Mouse (Mus musculus): ENCODE measurements at regions not wholly inside any gene's neighbourhood (a gene's known extent, or its start where the extent isn't known, plus 50 kb on each side); places are given as distances from the start of the nearest gene placed in this dataset.

- intact Hi-C loops (cut with DNase I): no loop called here
- no peak for DNase-seq (ENCODE audit: low spot score in 2 of 2)
These were observed 334.9 kb upstream of the Rsrc1 start for GRCm38 (mm10) chr3:66646251-66646650.

GRCm38 (mm10) chr3:66649271-66649670 lies 331.9 kb upstream of the Rsrc1 start:
- intact Hi-C loops (cut with DNase I): no loop called here
- no peak for DNase-seq (ENCODE audit: low spot score in 2 of 2)

DNA sequence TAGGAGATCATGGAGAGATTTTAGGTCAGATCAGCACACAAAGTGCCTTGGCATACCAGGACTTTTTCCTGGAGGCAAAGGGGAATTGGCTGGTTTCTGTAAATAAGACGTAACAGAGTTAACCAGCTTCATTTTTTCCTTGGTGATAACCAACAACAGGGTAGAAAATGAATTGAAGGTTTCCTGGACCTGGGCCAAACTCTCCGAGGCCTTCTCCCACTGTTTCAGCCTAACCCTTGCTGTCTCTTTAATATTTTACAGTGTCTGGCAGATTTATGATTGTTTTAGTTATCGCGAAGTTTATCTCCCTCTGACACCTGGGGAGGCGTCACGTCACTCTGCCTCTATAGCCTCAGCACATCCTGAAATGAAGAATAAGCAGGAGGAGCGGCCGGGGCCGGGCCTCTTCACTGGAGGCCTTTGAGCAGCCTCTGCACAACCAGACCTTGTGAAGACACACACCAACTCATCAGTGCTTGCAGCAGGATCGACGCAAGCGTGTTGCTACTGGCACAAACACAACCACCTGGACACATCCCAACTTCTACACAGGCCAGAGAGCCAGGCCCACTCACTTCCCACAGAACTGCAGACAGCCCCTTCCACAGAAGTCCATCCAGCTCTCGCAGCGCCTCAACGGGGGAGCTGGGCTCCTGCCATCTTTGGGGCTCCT lies 331.0 kb upstream of the Rsrc1 start:
- DNase-seq (ENCODE audit: low spot score in 2 of 2): peak; percentile 5 to 20
- intact Hi-C loops (cut with DNase I): no loop called here

- no peak for DNase-seq (ENCODE audit: low spot score in 2 of 2)
- intact Hi-C loops (cut with DNase I): no loop called here
These were observed 330.3 kb upstream of the Rsrc1 start for GRCm38 (mm10) chr3:66650749-66651472.

DNA sequence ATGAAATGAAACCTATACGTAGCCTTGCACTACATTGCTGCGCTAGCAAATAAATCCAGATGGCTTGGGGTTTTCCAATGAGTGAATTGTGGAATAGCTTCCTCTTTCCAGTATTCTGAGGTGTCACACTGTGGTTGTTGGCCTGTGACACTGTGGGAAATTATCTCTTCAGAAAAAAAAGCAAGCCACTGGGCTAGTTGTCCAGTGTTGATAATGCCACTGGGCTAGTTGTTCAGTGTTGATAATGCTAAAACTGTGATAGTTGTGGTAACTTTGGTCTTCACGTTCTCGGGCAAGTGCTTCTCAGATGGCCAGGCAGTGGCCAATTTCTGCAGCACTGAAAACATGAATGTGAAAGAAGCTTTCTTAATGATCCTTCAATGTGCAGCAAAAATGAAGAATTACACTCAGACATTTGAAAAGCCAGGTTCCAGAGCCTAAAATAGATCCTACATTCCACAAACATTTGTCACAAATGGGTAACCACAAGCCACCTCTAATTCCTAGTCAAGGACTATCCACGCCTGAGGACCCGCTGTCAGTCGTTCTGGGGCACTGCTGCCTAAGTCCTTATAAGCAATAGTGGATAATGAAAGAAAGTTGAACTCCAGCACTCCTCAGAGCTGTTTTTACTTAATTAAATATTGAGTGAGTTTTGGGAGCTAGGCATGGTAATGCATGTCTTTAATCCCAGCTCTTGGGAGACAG lies 328.9 kb upstream of the Rsrc1 start:
- intact Hi-C loops (cut with DNase I): no loop called here
- DNase-seq (ENCODE audit: low spot score in 2 of 2): no peak

DNA sequence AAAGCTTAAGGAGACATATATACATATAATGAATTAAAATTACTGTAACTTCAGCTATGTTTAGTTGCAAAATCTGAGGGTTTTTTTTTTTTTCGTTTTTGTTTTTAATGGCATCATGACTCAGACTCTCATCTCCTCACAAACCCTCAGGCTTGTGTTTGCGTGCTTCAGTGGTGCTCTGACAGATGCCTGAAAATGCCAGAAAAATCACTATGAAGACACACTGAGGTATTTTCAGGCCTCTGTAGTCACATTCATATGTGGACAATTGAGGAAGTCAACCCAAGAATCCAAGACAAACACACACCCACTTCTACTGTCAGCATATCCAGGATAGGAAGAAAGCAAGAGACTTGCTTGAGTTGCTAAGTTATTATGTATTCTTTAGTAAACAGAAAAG lies 327.2 kb upstream of the Rsrc1 start:
- DNase-seq (ENCODE audit: low spot score in 2 of 2): peak in 1 of 2 experiments; percentile 11
- intact Hi-C loops (cut with DNase I): no loop called here

DNA sequence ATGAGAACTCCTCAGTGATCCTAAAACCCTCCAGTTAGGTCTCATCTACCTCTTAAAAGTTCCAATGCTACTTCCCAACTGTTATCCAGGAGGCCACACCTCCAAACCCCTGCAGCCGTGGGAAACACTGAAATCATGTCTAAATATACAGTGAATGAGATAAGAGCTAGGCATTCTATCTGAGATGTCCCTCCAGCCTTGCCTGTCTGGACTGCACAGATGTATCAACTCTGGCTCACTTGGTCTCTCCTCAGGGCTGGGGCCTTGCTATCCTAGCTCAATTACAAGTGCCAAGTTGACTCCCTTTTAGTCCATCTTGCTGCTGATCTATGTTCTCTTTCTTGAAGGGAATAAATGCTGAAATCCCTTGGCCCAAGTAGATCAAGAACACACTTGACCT lies 326.3 kb upstream of the Rsrc1 start:
- intact Hi-C loops (cut with DNase I): no loop called here
- no peak for DNase-seq (ENCODE audit: low spot score in 2 of 2)

DNA sequence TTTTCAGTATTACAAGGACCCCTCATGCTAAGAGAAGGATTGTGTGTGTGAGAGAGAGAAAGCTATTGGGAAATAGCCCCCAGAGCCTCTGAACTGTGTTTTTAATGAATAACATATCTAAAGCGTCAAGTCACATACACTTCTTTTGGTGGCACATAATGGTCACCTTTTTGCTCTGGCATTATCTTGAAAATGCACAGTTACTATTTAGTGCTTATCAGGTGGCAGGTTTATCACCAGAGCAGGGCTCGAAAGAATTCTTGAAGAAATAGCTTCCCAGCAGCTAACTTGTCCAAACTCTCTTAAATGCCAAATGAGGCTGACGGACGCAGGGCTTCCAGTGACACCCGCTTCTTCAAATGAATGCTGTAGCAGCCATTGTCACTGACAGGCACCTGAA lies 324.7 kb upstream of the Rsrc1 start:
- DNase-seq (ENCODE audit: low spot score in 2 of 2): no peak
- intact Hi-C loops (cut with DNase I): no loop called here

- no peak for DNase-seq (ENCODE audit: low spot score in 2 of 2)
- intact Hi-C loops (cut with DNase I): no loop called here
These were observed 320.6 kb upstream of the Rsrc1 start for GRCm38 (mm10) chr3:66660555-66660954.

- intact Hi-C loops (cut with DNase I): no loop called here
- DNase-seq (ENCODE audit: low spot score in 2 of 2): no peak
These were observed 319.2 kb upstream of the Rsrc1 start for GRCm38 (mm10) chr3:66661826-66662618.

- intact Hi-C loops (cut with DNase I): no loop called here
- no peak for DNase-seq (ENCODE audit: low spot score in 2 of 2)
These were observed 297.5 kb upstream of the Rsrc1 start for GRCm38 (mm10) chr3:66683589-66684286.

DNA sequence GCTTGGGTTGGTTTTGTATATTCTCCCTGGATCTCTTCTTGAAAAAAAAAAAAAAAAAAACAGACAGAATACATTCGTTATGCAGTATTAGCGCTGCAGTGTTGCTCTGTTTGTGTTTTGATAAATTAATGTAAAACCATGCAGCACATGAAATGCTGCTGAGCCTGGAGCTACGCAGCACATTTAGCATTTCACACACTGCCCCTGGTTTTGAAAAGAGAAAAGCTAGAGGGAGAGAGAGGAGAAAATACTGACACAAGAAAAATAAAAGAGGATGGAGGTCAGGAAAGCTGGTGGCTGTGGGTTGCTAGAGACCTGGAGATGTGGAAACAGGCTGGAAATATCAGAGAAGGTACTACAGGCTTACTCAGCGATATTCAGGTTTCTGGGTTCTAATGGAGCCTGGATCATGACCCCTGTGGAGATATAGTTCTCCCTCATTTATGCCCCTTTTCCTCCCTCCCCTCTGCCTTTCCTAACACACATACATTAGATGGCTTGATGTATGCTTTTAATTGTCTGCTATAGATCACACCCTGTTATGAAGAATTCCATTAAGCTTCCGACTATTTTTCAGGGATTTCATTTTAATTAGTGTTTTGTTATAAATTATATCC lies 296.8 kb upstream of the Rsrc1 start:
- intact Hi-C loops (cut with DNase I): no loop called here

GRCm38 (mm10) chr3:66685136-66685535 lies 296.1 kb upstream of the Rsrc1 start:
- no peak for DNase-seq (ENCODE audit: low spot score in 2 of 2)
- intact Hi-C loops (cut with DNase I): no loop called here

More for the DNA sequence above, 296.8 kb upstream of the Rsrc1 start:
- no peak for DNase-seq (ENCODE audit: low spot score in 2 of 2)

DNA sequence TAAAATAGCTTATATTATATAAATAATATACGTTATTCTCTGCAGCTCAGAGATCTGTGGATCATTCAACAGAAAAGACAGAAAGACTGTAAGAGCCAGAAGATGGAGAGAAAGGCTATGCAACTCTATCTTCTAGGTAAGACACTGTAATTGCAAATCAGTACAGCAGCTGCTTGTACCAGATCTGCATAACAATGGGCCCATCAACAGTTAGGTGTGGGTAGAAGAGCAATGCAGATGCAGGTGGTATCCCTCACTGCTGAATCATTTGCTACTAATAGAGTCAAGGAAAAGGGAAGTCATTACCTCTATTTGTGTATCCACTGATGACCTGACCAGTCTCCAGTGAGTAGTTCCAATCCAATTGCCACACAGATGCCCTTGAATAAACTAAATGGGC lies 294.1 kb upstream of the Rsrc1 start:
- intact Hi-C loops (cut with DNase I): no loop called here
- DNase-seq (ENCODE audit: low spot score in 2 of 2): no peak

GRCm38 (mm10) chr3:66690906-66691522 lies 290.2 kb upstream of the Rsrc1 start:
- no peak for DNase-seq (ENCODE audit: low spot score in 2 of 2)
- intact Hi-C loops (cut with DNase I): no loop called here

GRCm38 (mm10) chr3:66695125-66695524 lies 286.1 kb upstream of the Rsrc1 start:
- DNase-seq (ENCODE audit: low spot score in 2 of 2): no peak
- intact Hi-C loops (cut with DNase I): no loop called here

GRCm38 (mm10) chr3:66695661-66696253 lies 285.4 kb upstream of the Rsrc1 start:
- no peak for DNase-seq (ENCODE audit: low spot score in 2 of 2)
- intact Hi-C loops (cut with DNase I): no loop called here

- peak in 1 of 2 experiments; percentile 72 for DNase-seq (ENCODE audit: low spot score in 2 of 2)
- intact Hi-C loops (cut with DNase I): no loop called here
These were observed 283.1 kb upstream of the Rsrc1 start for GRCm38 (mm10) chr3:66698083-66698482.

Data from left cerebral cortex, postnatal 25 days (tissue).